Mouse (Mus musculus) neural tube, embryonic 10.5 days (tissue): ENCODE data around the gene Rpp38.

Experiments used
- DNase-seq: peaks from one replicate; pipeline ENCODE4 v3.0.0-alpha.2; 2017; ENCODE audit warnings: low spot score; ENCODE audit errors: extremely low spot score

Rpp38 gene

GRCm38 (mm10) chr2:3332484-3333242 is at the start of gene Rpp38:
TSS of gene Rpp38 (minus strand) at chr2:3332643.
- DNase-seq = peak; percentile 98

- DNase-seq = no peak
Measured at GRCm38 (mm10) chr2:3365127-3365526, 32.7 kb upstream of the Rpp38 start.

GRCm38 (mm10) chr2:3361067-3361466 is 28.6 kb upstream of the Rpp38 start:
- DNase-seq = no peak

- no peak for DNase-seq
Measured at GRCm38 (mm10) chr2:3357887-3358286, 25.4 kb upstream of the Rpp38 start.

GRCm38 (mm10) chr2:3356311-3356710 is 23.9 kb upstream of the Rpp38 start:
- DNase-seq = no peak

- DNase-seq = no peak
Measured at GRCm38 (mm10) chr2:3355793-3356192, 23.4 kb upstream of the Rpp38 start.

GRCm38 (mm10) chr2:3353160-3353559 is 20.7 kb upstream of the Rpp38 start:
- no peak for DNase-seq

- no peak for DNase-seq
Measured at GRCm38 (mm10) chr2:3348919-3349318, 16.5 kb upstream of the Rpp38 start.

- no peak for DNase-seq
Measured at GRCm38 (mm10) chr2:3348422-3348821, 16.0 kb upstream of the Rpp38 start.

- peak; percentile 39 for DNase-seq
Measured at GRCm38 (mm10) chr2:3335611-3336301, 3.3 kb upstream of the Rpp38 start, which contains the start of gene Acbd7. TSS of gene Acbd7 (plus strand) at chr2:3336168.

- no peak for DNase-seq
Measured at GRCm38 (mm10) chr2:3333761-3334160, 1.3 kb upstream of the Rpp38 start.

GRCm38 (mm10) chr2:3332056-3332455 is 387 bp downstream of the Rpp38 start:
- no peak for DNase-seq

- DNase-seq = no peak
Measured at GRCm38 (mm10) chr2:3331071-3331703, 1.3 kb downstream of the Rpp38 start.

- DNase-seq = no peak
Measured at GRCm38 (mm10) chr2:3327351-3327750, 5.1 kb downstream of the Rpp38 start.

- no peak for DNase-seq
Measured at GRCm38 (mm10) chr2:3326547-3326946, 5.9 kb downstream of the Rpp38 start.

- no peak for DNase-seq
Measured at GRCm38 (mm10) chr2:3324381-3325130, 7.9 kb downstream of the Rpp38 start.

- no peak for DNase-seq
Measured at GRCm38 (mm10) chr2:3323132-3323531, 9.3 kb downstream of the Rpp38 start.

- DNase-seq = no peak
Measured at GRCm38 (mm10) chr2:3305426-3306025, 26.9 kb downstream of the Rpp38 start.

- DNase-seq = no peak
Measured at GRCm38 (mm10) chr2:3295826-3296225, 36.6 kb downstream of the Rpp38 start.

- no peak for DNase-seq
Measured at GRCm38 (mm10) chr2:3292170-3292569, 40.3 kb downstream of the Rpp38 start.

GRCm38 (mm10) chr2:3289581-3289980 is 42.9 kb downstream of the Rpp38 start:
- DNase-seq = no peak
